In the genomic region with DNA sequence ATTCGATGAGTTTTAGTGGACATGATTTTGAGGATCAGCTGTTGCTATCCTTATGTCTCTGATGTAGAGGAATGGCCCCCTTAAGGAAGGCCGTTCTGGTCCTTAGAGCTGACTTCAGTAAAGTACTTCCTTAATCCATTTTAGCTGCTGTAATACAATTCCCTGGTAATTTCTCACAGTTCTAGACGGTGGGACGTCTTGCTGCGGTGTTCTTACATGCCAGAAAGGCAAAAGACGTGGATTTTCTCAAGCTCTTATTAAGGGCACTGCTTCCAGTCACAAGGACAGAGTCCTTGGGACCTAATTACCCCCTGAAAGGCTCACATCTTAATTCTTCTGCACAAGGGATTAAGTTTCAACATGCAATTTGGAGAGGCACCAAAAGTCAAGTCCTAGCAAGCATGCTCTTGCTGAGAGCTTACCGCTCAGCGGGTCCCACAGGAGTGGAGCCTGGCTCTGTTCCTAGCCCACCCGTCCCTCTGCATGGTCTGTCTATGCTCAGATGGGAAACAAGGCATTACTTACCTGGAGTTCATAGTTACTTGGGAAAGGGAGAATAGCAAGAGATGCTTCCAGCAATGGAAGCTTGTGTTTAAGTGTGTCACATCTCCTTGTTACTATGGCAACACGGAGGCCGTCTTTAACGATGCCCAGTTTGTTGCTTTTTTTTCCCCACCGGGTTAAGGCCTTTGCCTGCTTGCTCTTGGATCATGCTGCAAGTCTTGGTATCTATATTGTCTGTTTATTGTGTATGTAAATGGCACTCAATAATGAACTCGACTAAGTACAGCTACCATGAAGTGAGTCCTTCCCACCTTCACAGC, we compare ENCODE assay signal across 13 mouse cellular contexts.
"Had no signal": no experiment of that assay in that cellular context is flagged by ENCODE, and none has a peak within 500 bp of the region (broad histone marks: within the 10 kb centered on the region; RNA-seq: fewer than 3 reads in every experiment).

No protein-coding gene starts in this region.

- H3K4me1 ChIP-seq: limb, embryonic 12.5 days had no signal

- H3K36me3 ChIP-seq: limb, embryonic 12.5 days had no signal

- H3K27ac ChIP-seq: kidney, postnatal 0 days; limb, embryonic 12.5 days; liver, embryonic 14.5 days; stomach, postnatal 0 days had no signal

- H3K27me3 ChIP-seq: limb, embryonic 12.5 days had no signal

- H3K4me3 ChIP-seq: limb, embryonic 12.5 days had no signal

- H3K9ac ChIP-seq: limb, embryonic 12.5 days; liver, embryonic 14.5 days had no signal

- H3K9me3 ChIP-seq: limb, embryonic 12.5 days had no signal

- H3K4me2 ChIP-seq: limb, embryonic 12.5 days had no signal

- ATAC-seq: lung, postnatal 0 days; midbrain, embryonic 16.5 days had no signal

- DNase-seq: kidney, adult 9 months; kidney, postnatal 36 days; layer of hippocampus, adult 9-11 months; layer of hippocampus, postnatal 36 days; lung, adult 2 months; lung, postnatal 36 days; right cerebral cortex, postnatal 14 days had no signal
